Mouse (Mus musculus) thymus, postnatal 0 days (tissue): ENCODE data around the gene Srpk2. TPM values are rescaled to one million over a fixed set of nuclear protein-coding genes. Genes with fewer than 3 reads are reported as not detected.
A peak's percentile ranks its signal among the peaks of the same experiment; 100 is the strongest.
"Not testable (repeated sequence)": the region's sequence is repeated elsewhere in the genome, so short reads cannot be mapped to it uniquely, and the experiment has no call there.

Source experiments
- DNase-seq: peaks from one replicate; pipeline ENCODE4 v3.0.0-alpha.2; 2015; ENCODE audit warnings: low spot score
- polyA plus RNA-seq: library from polyadenylated mRNA; unstranded; fragments of >200 nt; fragmentation: Nextera tagmentation; extraction: Ambion mirVana; gene quantifications from 2 replicates; pipeline ENCODE4 v1.2.1, GENCODE M21; 2015

The Srpk2 gene
- polyA plus RNA-seq, 1 experiment from 2014 or later = 56.4 TPM

- no peak for DNase-seq
These were observed 68.7 kb downstream of the Srpk2 start for GRCm38 (mm10) chr5:23615586-23616269.

GRCm38 (mm10) chr5:23612856-23613255 lies 71.6 kb downstream of the Srpk2 start:
- no peak for DNase-seq

DNA sequence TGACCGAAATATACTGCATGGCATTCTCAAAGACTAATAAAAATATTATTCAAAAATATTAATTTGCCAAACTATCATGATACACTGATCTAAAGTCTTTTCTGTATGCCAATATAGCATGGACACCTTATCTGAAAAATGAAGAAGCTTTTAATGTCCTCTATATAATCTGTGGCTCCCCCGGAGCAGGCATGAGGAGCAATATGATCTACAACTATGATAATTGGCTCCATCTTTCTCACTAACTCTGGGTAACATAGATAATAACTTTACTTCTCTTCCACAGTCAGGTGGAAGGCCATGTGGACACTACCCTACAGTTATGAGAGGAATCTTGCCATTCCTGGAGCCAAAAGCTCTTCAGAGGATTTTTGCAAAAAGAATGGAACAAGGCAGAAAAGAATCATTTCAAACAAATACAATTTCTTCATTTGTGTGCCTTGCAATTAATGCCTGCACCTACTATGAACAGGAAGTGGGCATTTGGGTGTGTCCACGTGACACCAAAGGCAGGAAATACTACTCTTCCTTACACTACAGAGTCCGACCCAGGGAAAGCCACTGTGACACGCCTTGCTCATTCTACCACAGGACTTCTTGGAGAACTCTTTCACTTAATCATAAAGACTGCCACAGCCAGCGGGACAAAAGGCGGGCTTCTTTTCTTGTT lies 80.2 kb downstream of the Srpk2 start:
- peak; percentile 44 for DNase-seq

- DNase-seq = no peak
These were observed 84.5 kb downstream of the Srpk2 start for GRCm38 (mm10) chr5:23599750-23600537.

DNA sequence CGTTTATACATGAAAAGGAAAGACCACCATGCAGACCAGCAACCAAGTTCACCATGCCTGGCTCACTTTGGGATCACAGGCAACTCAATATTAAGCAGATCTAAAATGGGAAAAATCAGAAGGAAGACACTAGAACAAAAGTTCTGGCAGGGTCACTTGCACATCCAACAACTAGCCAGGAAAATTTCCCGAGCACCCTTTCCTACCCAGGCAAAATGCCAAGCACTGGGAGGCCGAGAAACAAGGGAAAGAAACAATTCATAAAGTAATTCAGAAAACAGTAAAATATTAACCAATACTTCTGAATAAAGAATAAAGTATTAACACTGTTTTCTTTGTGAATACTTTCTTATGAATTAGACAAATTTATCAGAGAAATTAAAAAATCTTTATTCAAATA lies 85.2 kb downstream of the Srpk2 start:
- no peak for DNase-seq

DNA sequence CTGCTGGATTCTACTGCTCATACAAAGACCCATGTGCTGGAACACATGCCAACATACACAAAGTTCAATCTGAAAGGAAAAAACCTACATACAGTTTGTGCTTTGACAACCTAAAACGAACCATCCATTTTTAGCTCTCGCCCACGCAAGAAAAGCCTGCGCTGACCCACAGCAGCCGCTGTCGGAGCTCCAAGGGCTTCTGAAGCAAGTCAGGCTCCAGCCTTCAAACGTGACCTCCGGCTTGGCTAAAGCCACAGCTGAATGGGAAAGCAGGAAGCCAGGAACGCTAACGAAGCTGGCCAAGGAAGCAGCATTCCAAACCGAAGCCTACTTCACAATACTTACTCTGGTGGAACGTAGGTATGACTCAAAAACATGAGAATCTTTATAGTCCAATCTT lies 85.9 kb downstream of the Srpk2 start:
- DNase-seq = no peak

DNA sequence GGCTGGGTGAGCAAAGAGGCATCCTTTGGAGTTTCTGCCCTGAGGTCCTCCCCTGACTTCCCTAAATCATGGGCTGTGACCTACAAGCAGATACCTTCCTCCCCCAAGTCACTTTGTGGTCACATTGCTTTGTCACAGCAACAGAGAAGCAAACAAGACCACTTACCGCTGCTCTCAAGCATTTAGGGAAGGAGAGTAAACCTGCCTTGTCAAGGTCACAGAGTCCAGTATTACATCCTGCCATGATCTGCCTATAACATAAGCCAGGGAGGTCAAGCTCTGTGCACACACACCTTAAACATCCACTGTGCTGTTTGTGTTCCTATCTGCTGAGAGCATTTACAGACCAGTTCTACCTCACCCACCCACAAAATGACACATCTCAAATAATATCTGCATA lies 86.4 kb downstream of the Srpk2 start:
- DNase-seq = peak; percentile 27

GRCm38 (mm10) chr5:23597260-23597864 lies 87.1 kb downstream of the Srpk2 start:
- DNase-seq = no peak

- DNase-seq = no peak
These were observed 88.0 kb downstream of the Srpk2 start for GRCm38 (mm10) chr5:23596326-23596965.

DNA sequence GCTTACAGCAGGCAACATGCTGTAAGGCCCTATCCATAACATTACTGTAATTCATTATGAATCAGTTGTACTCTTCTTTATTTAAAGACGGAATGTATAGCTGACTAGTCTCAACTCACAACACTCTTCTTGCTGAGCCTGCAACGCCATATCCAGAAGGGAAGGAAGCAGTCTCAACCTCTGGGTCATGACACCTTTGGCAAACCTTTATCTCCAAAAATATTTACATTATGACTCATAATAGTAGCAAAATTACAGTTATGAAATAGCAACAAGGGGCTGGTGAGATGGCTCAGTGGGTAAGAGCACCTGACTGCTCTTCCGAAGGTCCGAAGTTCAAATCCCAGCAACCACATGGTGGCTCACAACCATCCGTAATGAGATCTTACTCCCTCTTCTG lies 94.1 kb downstream of the Srpk2 start:
- DNase-seq = not testable (repeated sequence)

- DNase-seq = no peak
These were observed 96.8 kb downstream of the Srpk2 start for GRCm38 (mm10) chr5:23587614-23588013.

DNA sequence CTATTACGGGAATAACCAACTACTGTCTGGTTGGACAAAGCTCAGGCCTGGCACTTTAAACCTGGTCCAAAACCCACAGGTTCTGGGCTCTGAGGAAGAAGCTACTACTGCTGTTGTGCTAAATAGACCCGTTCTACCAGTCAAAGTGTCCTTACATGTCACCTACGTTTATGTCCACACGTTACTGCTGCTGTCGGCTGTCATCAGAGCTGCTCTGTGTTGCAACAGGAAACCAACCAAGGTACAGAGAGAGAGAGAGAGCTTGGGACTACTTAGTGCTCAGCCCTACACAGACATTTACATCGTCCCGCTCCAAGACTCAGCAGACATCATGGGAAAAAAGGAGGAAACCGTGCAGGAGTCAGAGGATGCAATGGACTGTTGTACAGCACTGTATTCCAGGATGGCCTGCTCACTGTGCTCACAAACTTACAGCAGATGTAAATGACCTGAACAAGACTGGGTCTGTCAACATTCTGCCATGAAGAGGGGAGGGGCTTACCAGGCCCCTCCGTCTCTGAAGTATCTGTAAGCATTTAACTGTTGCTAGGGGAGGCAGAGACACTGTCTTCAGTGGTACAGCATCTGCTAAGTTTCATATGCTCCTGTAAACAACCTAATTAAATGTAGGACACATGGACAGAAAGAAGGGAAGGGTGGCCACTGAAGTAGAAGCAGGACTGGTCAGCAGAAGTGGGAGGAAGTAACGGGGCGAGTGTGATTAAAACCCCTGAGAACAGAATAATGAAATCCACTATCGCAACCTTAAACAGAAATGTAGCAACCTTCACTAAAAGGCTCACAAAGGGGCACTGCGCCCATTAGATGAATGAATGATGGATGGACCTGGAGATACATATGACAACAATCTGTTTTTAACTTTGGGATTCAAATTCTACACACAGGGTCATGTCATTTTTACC lies 97.6 kb downstream of the Srpk2 start:
- no peak for DNase-seq

- no peak for DNase-seq
These were observed 102.8 kb downstream of the Srpk2 start for GRCm38 (mm10) chr5:23581484-23582060.

DNA sequence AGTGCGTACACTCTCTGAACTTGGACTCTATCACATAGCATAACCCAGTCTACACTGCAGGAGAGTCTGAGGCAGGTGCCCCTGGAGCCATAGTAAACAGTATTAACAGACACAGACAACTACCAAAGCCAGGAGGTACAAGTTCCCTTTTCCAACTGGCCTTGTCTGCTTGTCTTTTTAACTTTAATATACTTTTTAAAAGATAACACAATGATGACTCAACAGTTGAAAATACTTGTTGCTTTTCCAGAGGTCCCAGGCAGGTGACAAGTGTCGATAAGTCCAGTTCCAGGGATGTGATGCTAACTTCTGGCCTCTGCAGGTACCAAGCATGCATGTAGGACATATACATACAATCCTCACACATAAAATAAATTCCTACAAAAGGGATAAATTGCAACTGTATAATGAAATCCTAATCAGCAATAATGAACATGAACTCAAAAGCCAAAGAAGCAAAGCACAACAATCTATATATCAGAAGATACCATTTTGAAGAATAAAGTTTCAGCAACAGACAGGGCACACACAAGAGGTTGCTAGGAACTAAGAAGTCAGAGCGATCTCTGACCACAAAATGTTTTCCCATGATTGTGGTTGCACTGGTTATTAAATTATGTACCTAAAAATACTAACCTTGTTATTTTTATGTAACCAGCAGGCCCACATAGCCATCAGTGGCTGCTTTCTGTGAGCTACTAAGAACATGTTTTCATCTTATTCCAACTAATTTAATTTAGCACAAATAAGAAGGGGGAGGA lies 105.1 kb downstream of the Srpk2 start:
- DNase-seq = no peak

- DNase-seq = no peak
These were observed 106.0 kb downstream of the Srpk2 start for GRCm38 (mm10) chr5:23578322-23578957.

- peak; percentile 7 for DNase-seq
These were observed 106.6 kb downstream of the Srpk2 start for GRCm38 (mm10) chr5:23577847-23578246.

GRCm38 (mm10) chr5:23576336-23577094 lies 107.9 kb downstream of the Srpk2 start:
- no peak for DNase-seq

- no peak for DNase-seq
These were observed 110.5 kb downstream of the Srpk2 start for GRCm38 (mm10) chr5:23573942-23574341.
